Mouse (Mus musculus) limb, embryonic 12.5 days (tissue): ENCODE measurements around the gene Xpo6. TPM values are rescaled to one million over a fixed set of nuclear protein-coding genes. Genes with fewer than 3 reads are reported as not detected.

Experiments
- ATAC-seq: fragments of 200-750 bp; cut with Nextera tagmentation; 2 replicates; pipeline ENCODE4 v1.8.0; 2017; ENCODE audit warnings: low read depth, moderate TSS enrichment; ENCODE audit not compliant: insufficient number of reproducible peaks, insufficient read depth, low FRiP score, low TSS enrichment
- H3K27ac ChIP-seq: fragments of 300-500 bp; sonication (generic); 2 replicates; pipeline ENCODE4 v1.5.1; 2016; ENCODE audit warnings: mild to moderate bottlenecking, moderate library complexity
- H3K27me3 ChIP-seq: fragments of 300-500 bp; sonication (generic); 2 replicates; pipeline ENCODE4 v1.6.1; 2016; ENCODE audit warnings: mild to moderate bottlenecking, moderate library complexity
- H3K36me3 ChIP-seq: fragments of 300-500 bp; sonication (generic); 2 replicates; pipeline ENCODE4 v1.6.1; 2016; ENCODE audit warnings: mild to moderate bottlenecking, moderate library complexity
- H3K4me1 ChIP-seq: fragments of 300-500 bp; sonication (generic); replicated peaks from 2 replicates; pipeline ENCODE4 v1.6.1; 2016
- H3K4me2 ChIP-seq: fragments of 300-500 bp; sonication (generic); 2 replicates; pipeline ENCODE4 v1.6.1; 2016; ENCODE audit warnings: mild to moderate bottlenecking, moderate library complexity
- H3K4me3 ChIP-seq: fragments of 300-500 bp; sonication (generic); replicated peaks from 2 replicates; pipeline ENCODE4 v1.5.1; 2016; ENCODE audit warnings: mild to moderate bottlenecking
- H3K9ac ChIP-seq: fragments of 300-500 bp; sonication (generic); replicated peaks from 2 replicates; pipeline ENCODE4 v1.6.1; 2016; ENCODE audit warnings: mild to moderate bottlenecking, moderate library complexity
- H3K9me3 ChIP-seq: fragments of 300-500 bp; sonication (generic); 2 replicates; pipeline ENCODE4 v1.6.1; 2016; ENCODE audit warnings: mild to moderate bottlenecking, moderate library complexity
- WGBS: fragments of 180-500 bp; shearing (Covaris S2); methylation state at CpG from one replicate; pipeline ENCODE4 v1.1.7; 2016; 5-methylcytosine and 5-hydroxymethylcytosine counted together
- polyA plus RNA-seq: library from polyadenylated mRNA; unstranded; fragments of >200 nt; fragmentation: Nextera tagmentation; extraction: Ambion mirVana; gene quantifications from 2 replicates; pipeline ENCODE4 v1.2.1, GENCODE M21; 2016

Gene Xpo6
- polyA plus RNA-seq, 1 experiment from 2014 or later: 63.6 TPM

DNA sequence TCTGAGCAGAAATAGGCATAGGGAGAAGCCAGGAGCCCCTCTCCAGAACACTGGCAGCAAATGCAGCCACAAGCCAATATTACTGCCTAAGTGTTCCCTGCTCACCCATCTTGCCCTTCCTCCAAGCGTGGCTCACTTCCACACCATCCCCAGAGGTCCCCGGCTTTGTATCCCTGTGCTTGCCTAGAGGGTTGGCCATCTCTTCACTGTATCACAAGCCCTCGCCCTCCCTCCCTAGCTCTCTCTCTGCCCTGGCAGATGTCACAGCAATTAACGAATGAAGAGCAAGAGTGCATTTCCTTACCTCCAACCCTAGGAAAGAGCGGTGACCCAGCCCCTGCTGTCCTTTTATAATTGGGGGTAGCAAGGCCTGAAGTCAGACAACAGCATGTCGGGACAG lies 148.4 kb downstream of the Xpo6 start:
- H3K27ac ChIP-seq: no peak overlapping the region
- H3K27me3 ChIP-seq: peaks cover 21% of the 10 kb centered on the region
- 44% methylated on average over 6 of the region's 6 CpGs for WGBS
- no peaks in the 10 kb centered on the region; the same call in 1 of the 2 replicates for H3K4me1 ChIP-seq
- H3K4me3 ChIP-seq: no peak overlapping the region
- no peak overlapping the region for H3K4me2 ChIP-seq
- H3K36me3 ChIP-seq: no peaks in the 10 kb centered on the region
- no peaks in the 10 kb centered on the region for H3K9me3 ChIP-seq
- H3K9ac ChIP-seq: no peak overlapping the region
- no peak for ATAC-seq

Other genes with a start within 250 kb of the Xpo6 start
- 0.83 and 0.84 TPM in 2 replicates for gene Gsg1l, start 118.1 kb downstream of the Xpo6 start, polyA plus RNA-seq
- gene Sbk1, start 72.1 kb upstream of the Xpo6 start, polyA plus RNA-seq: 120 TPM in 2 replicates
- 2.9 and 3.2 TPM in 2 replicates for gene Lat, start 169.1 kb upstream of the Xpo6 start, polyA plus RNA-seq
- 57.2 and 58.8 TPM in 2 replicates for gene Spns1, start 176.9 kb upstream of the Xpo6 start, polyA plus RNA-seq
- 2.9 and 3.2 TPM in 2 replicates for gene Nfatc2ip, start 196.2 kb upstream of the Xpo6 start, polyA plus RNA-seq
- gene Cd19, start 214.4 kb upstream of the Xpo6 start, polyA plus RNA-seq: not detected in 2 replicates
- 37.1 and 37.7 TPM in 2 replicates for gene Rabep2, start 228.3 kb upstream of the Xpo6 start, polyA plus RNA-seq